Mouse (Mus musculus) urinary bladder, postnatal 4 days (tissue): ENCODE results near the gene Olfr202.
"Not testable (repeated sequence)": the region's sequence is repeated elsewhere in the genome, so short reads cannot be mapped to it uniquely, and the experiment has no call there.

Experiments
- DNase-seq, 2 experiments: peaks; one replicate each; pipeline ENCODE4 v3.0.0; 2021 to 2022; ENCODE audit warnings: low spot score in 2 of 2

Gene Olfr202

GRCm38 (mm10) chr16:59286693-59287092 lies at the start of gene Olfr202:
Gene Olfr202, minus strand, starts transcription at chr16:59286793.
- DNase-seq, result no peak

GRCm38 (mm10) chr16:59331038-59331437 lies 44.4 kb upstream of the Olfr202 start, which contains the start of gene Olfr205:
Gene Olfr205, minus strand, starts transcription at chr16:59331138.
- DNase-seq, result no peak

DNA sequence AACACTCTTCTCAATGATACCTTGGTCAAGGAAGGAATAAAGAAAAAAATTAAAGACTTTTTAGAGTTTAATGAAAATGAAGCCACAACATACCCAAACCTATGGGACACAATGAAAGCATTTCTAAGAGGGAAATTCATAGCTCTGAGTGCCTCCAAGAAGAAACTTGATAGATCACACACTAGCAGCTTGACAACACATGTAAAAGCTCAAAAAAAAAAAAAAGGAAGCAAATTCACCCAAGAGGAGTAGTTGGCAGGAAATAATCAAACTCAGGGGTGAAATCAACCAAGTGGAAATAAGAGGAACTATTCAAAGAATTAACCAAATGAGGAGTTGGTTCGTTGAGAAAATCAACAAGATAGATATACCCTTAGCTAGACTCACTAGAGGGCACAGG lies 36.7 kb upstream of the Olfr202 start:
- not testable (repeated sequence) for DNase-seq

GRCm38 (mm10) chr16:59318148-59318547 lies 31.6 kb upstream of the Olfr202 start, which contains the start of gene Olfr204:
Gene Olfr204, minus strand, starts transcription at chr16:59318248.
- DNase-seq, result no peak

- DNase-seq, result no peak
Measured at GRCm38 (mm10) chr16:59298581-59298980, 12.0 kb upstream of the Olfr202 start, which contains the start of gene Olfr203. Gene Olfr203, plus strand, starts transcription at chr16:59298881.

GRCm38 (mm10) chr16:59287576-59287975 lies 983 bp upstream of the Olfr202 start:
- not testable (repeated sequence) for DNase-seq

DNA sequence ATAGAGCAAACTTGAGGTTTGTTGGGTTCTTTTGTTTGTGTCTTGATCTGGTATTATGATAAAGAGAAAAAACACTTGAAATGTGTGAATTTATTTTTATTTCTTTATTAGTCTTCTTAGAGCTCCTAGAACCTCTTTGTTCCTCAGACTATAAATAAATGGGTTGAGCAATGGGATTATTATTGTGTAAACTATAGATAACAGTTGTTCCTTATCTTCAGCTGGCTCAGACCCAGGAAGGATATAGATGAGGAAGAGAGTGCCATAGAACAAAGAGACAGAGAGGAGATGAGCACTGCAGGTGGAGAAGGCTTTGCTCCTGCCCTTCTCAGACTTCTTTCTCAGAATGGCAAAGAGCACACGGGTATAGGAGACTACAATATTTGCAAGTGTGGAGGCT lies 3.1 kb downstream of the Olfr202 start:
- DNase-seq, result no peak

DNA sequence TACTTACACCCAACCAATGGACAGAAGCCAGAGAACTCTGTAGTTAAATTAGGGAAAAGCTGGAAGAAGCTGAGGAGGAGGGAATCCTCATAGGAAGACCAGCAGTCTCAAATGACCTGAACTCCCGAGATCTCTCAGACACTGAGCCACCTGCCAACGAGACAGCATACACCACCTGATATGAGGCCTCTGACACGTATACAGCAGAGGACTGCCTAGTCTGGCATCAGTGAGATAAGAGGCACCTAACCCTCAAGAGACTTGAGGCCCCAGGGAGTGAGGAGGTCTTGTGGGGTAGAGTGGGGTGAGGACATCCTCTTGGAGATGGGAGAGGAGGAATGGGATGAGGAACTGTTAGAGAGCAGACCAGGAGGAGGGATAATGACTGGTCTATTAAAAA lies 6.1 kb downstream of the Olfr202 start:
- DNase-seq, result no peak

- not testable (repeated sequence) for DNase-seq
Measured at GRCm38 (mm10) chr16:59272532-59272931, 14.1 kb downstream of the Olfr202 start, which contains the start of gene Olfr201. Gene Olfr201, minus strand, starts transcription at chr16:59272632.

DNA sequence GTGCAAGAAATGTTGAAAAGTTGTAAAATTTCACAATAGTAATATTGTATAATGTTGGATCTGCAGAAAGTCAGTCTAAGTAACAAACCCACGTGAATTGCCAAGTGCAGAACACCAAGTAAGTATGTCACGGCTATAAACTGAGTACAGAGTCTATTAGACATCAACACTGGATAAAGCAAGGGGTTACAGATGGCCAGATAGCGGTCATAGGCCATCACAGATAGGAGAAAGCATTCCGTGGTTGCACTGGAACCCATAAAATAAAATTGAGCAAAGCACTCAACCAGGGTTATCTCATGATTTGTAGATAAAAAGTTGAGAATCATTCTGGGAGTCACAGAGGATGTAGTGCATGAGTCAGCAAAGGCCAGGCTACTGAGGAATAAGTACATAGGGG lies 17.5 kb downstream of the Olfr202 start:
- DNase-seq, result not testable (repeated sequence)

- DNase-seq, result no peak
Measured at GRCm38 (mm10) chr16:59249684-59250083, 36.9 kb downstream of the Olfr202 start.
